Mouse (Mus musculus): Measurements from ENCODE around the gene Tex264. TPM values are rescaled to one million over a fixed set of nuclear protein-coding genes. Genes with fewer than 3 reads are reported as not detected.

The Tex264 gene
- polyA plus RNA-seq, 1 experiment = 79.0 TPM

- no peak within 1 kb of the TSS for H3ac ChIP-seq (ENCODE audit: control insufficient read depth, insufficient read length, low read depth)
- no peaks in the 10 kb centered on the region for H3K79me2 ChIP-seq (ENCODE audit: control insufficient read depth, insufficient read depth)
- no peak within 1 kb of the TSS for H3K4me3 ChIP-seq (ENCODE audit: insufficient read depth, poor library complexity, severe bottlenecking)
- peaks cover 29% of the 10 kb centered on the region for H3K27me3 ChIP-seq (ENCODE audit: control insufficient read depth, insufficient read depth, insufficient read length)
- TF ChIP-seq MYOG (IDR thresholded peaks at IDR 0.05; ENCODE audit: control insufficient read depth, extremely low read depth, insufficient read length) = no peak
- peaks cover 5% of the 10 kb centered on the region for H3K36me3 ChIP-seq (ENCODE audit: control insufficient read depth, insufficient read depth)
- H3K79me3 ChIP-seq (ENCODE audit: low read depth) = no peaks in the 10 kb centered on the region
These were observed 29.6 kb downstream of the Tex264 start, which contains the start of gene Grm2 for GRCm38 (mm10) chr9:106655884-106656720. TSS of gene Grm2 (minus strand) at chr9:106656082.

GRCm38 (mm10) chr9:106652720-106653119 lies 33.0 kb downstream of the Tex264 start:
- Histone ChIP-seq H3K27me3 (ENCODE audit: control insufficient read depth, insufficient read depth, insufficient read length) (peaks cover 55% of the 10 kb centered on the region), H3K79me2 (ENCODE audit: control insufficient read depth, insufficient read depth) (no peaks in the 10 kb centered on the region), H3K36me3 (ENCODE audit: control insufficient read depth, insufficient read depth) (no peaks in the 10 kb centered on the region), H3ac (ENCODE audit: control insufficient read depth, insufficient read length, low read depth) (no peak overlapping the region), H3K4me3 (ENCODE audit: insufficient read depth, poor library complexity, severe bottlenecking) (no peak overlapping the region), H3K79me3 (ENCODE audit: low read depth) (no peaks in the 10 kb centered on the region)
- TF ChIP-seq CEBPB (IDR thresholded peaks at IDR 0.05; ENCODE audit: low read depth) = no peak
- TF ChIP-seq CTCF (IDR thresholded peaks at IDR 0.05; ENCODE audit: control insufficient read depth, insufficient read depth, insufficient read length) = no peak
- no peak for TF ChIP-seq FOSL1 (IDR thresholded peaks at IDR 0.05; ENCODE audit: insufficient read depth, low read length, poor library complexity, severe bottlenecking)
- TF ChIP-seq MYOD1 (IDR thresholded peaks at IDR 0.05; ENCODE audit: control insufficient read depth, insufficient read length, low read depth) = no peak

- no peak for TF ChIP-seq MAX (IDR thresholded peaks at IDR 0.05)
- TF ChIP-seq USF1 (IDR thresholded peaks at IDR 0.05; ENCODE audit: low read depth) = no peak
- Histone ChIP-seq H3K27me3 (ENCODE audit: control insufficient read depth, insufficient read depth, insufficient read length) (peaks cover 57% of the 10 kb centered on the region), H3K79me2 (ENCODE audit: control insufficient read depth, insufficient read depth) (no peaks in the 10 kb centered on the region), H3K36me3 (ENCODE audit: control insufficient read depth, insufficient read depth) (no peaks in the 10 kb centered on the region), H3K79me3 (ENCODE audit: low read depth) (no peaks in the 10 kb centered on the region), H3ac (ENCODE audit: control insufficient read depth, insufficient read length, low read depth) (no peak overlapping the region), H3K4me3 (ENCODE audit: insufficient read depth, poor library complexity, severe bottlenecking) (no peak overlapping the region)
These were observed 38.5 kb downstream of the Tex264 start for GRCm38 (mm10) chr9:106647226-106647625.

DNA sequence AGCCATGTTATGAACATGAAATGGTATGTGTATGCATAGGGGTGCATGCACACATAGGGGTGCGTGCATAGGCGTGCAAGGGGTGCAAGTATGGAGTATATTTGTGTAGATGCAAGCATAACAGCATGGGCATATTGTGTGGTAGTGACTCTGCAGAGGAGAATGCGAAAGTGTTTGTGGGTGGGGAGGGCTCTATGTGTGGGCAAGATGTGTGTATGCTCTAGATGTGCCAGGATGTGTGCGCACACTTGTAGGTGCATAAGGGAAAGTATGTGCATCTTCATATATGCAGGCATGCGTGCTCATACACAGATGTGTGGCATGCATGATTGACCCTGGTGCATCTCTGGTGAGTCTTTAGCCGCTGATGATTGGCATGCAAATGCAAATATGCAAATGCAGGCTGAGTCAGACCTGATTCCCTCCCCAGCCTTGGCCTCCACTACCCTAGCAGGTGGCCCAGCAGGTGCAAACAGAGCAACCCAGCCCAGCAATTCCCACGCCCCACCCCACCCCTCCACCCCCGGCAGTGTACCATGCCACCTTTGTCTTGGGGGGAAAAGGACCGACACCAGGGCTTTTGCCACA lies 39.9 kb downstream of the Tex264 start:
- H3K79me2 ChIP-seq (ENCODE audit: control insufficient read depth, insufficient read depth) = no peaks in the 10 kb centered on the region
- peaks cover 53% of the 10 kb centered on the region for H3K27me3 ChIP-seq (ENCODE audit: control insufficient read depth, insufficient read depth, insufficient read length)
- no peak overlapping the region for H3ac ChIP-seq (ENCODE audit: control insufficient read depth, insufficient read length, low read depth)
- no peaks in the 10 kb centered on the region for H3K36me3 ChIP-seq (ENCODE audit: control insufficient read depth, insufficient read depth)
- H3K79me3 ChIP-seq (ENCODE audit: low read depth) = no peaks in the 10 kb centered on the region
- TF ChIP-seq MYOG (IDR thresholded peaks at IDR 0.05; ENCODE audit: control insufficient read depth, extremely low read depth, insufficient read length) (no peak), CEBPB (IDR thresholded peaks at IDR 0.05; ENCODE audit: low read depth) (no peak), MYOD1 (IDR thresholded peaks at IDR 0.05; ENCODE audit: control insufficient read depth, insufficient read length, low read depth) (no peak), MAX (IDR thresholded peaks at IDR 0.05) (no peak), USF1 (IDR thresholded peaks at IDR 0.05; ENCODE audit: low read depth) (no peak), CTCF (IDR thresholded peaks at IDR 0.05; ENCODE audit: control insufficient read depth, insufficient read depth, insufficient read length) (no peak), FOSL1 (IDR thresholded peaks at IDR 0.05; ENCODE audit: insufficient read depth, low read length, poor library complexity, severe bottlenecking) (no peak)
- no peak overlapping the region for H3K4me3 ChIP-seq (ENCODE audit: insufficient read depth, poor library complexity, severe bottlenecking)

DNA sequence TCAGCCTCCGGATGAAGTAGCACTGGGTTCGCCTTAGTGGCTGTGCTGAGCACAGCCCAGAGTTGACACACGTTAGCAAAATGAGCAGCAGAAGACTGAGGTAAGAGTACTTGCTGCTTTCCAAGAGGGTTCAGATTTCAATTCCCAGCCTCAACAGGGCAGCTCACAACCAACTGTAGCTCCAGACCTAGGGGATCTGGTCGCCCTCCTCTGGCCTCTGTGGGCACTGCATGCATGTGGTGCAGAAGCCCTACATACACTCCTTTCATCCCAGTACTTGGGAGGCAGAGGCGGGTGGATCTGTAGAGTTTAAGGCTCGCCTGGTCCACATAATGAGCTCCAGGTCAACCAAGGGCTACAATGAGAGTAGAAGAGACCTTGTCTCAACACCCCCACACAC lies 41.9 kb downstream of the Tex264 start:
- Histone ChIP-seq H3K79me2 (ENCODE audit: control insufficient read depth, insufficient read depth) (no peaks in the 10 kb centered on the region), H3K79me3 (ENCODE audit: low read depth) (no peaks in the 10 kb centered on the region), H3ac (ENCODE audit: control insufficient read depth, insufficient read length, low read depth) (no peak overlapping the region), H3K4me3 (ENCODE audit: insufficient read depth, poor library complexity, severe bottlenecking) (no peak overlapping the region), H3K27me3 (ENCODE audit: control insufficient read depth, insufficient read depth, insufficient read length) (peaks cover 42% of the 10 kb centered on the region), H3K36me3 (ENCODE audit: control insufficient read depth, insufficient read depth) (no peaks in the 10 kb centered on the region)
- TF ChIP-seq MAX (IDR thresholded peaks at IDR 0.05) (no peak), CTCF (IDR thresholded peaks at IDR 0.05; ENCODE audit: control insufficient read depth, insufficient read depth, insufficient read length) (no peak), MYOG (IDR thresholded peaks at IDR 0.05; ENCODE audit: control insufficient read depth, extremely low read depth, insufficient read length) (no peak)

DNA sequence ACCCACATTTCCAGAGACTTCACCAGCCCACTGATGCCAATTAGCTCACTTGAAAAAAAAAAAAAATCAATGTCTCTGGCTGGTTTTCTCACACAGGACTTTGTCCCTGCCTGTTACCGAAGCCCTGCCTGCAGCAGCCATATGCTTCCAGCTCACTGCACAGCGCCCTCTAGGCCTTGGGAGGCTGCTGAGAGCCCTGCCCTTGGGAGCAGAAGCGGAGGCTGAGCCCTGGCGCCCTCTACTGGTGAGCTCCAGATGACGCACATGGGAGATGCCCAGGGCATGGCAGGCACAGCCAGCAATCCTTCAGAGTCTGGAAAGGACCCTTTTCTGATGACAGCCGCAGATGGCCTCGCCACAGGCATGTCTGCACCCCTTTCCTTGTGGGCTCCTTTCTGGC lies 42.6 kb downstream of the Tex264 start:
- Histone ChIP-seq H3K27me3 (ENCODE audit: control insufficient read depth, insufficient read depth, insufficient read length) (peaks cover 40% of the 10 kb centered on the region), H3K79me3 (ENCODE audit: low read depth) (no peaks in the 10 kb centered on the region), H3K79me2 (ENCODE audit: control insufficient read depth, insufficient read depth) (no peaks in the 10 kb centered on the region), H3K4me3 (ENCODE audit: insufficient read depth, poor library complexity, severe bottlenecking) (no peak overlapping the region), H3ac (ENCODE audit: control insufficient read depth, insufficient read length, low read depth) (no peak overlapping the region), H3K36me3 (ENCODE audit: control insufficient read depth, insufficient read depth) (no peaks in the 10 kb centered on the region)
- TF ChIP-seq FOSL1 (IDR thresholded peaks at IDR 0.05; ENCODE audit: insufficient read depth, low read length, poor library complexity, severe bottlenecking) (no peak), USF1 (IDR thresholded peaks at IDR 0.05; ENCODE audit: low read depth) (no peak), MYOG (IDR thresholded peaks at IDR 0.05; ENCODE audit: control insufficient read depth, extremely low read depth, insufficient read length) (no peak), CTCF (IDR thresholded peaks at IDR 0.05; ENCODE audit: control insufficient read depth, insufficient read depth, insufficient read length) (peak; percentile 91), CEBPB (IDR thresholded peaks at IDR 0.05; ENCODE audit: low read depth) (no peak), MYOD1 (IDR thresholded peaks at IDR 0.05; ENCODE audit: control insufficient read depth, insufficient read length, low read depth) (no peak), MAX (IDR thresholded peaks at IDR 0.05) (peak; percentile 53)

Measured in C2C12 (cell line).